Mouse (Mus musculus) lung, postnatal 0 days (tissue): ENCODE measurements around the gene Chml.

Source experiments
- CTCF ChIP-seq: IDR thresholded peaks from 2 replicates; pipeline ENCODE4 v1.5.1; 2016; ENCODE audit warnings: antibody characterized with exemption, mild to moderate bottlenecking
- EP300 ChIP-seq: IDR thresholded peaks from 2 replicates; pipeline ENCODE4 v1.6.1; 2016; ENCODE audit warnings: antibody characterized with exemption, mild to moderate bottlenecking, control low read depth

DNA sequence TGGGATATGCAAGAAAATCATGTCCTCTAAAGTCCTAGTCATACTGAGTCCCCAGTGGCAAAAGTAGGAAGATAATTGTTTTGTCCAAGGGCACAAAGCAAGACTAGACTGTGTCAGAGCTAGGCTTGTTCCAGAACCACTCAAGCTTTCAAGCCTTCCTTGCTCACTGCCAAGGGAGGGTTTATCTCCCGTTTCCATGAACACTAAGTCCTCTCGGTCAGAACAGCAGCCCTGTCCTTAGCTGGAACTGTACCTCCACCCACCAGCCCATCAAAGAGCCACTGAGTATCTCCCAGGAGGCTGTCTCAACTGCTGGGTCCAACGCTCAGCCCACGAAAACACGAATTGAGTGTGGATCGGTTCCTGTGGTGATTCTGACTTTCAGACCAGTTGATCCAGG is 17.6 kb downstream of the Chml start:
- TF ChIP-seq CTCF (no peak), EP300 (no peak)
